ENCODE assay signal across 7 mouse cellular contexts in the genomic region with DNA sequence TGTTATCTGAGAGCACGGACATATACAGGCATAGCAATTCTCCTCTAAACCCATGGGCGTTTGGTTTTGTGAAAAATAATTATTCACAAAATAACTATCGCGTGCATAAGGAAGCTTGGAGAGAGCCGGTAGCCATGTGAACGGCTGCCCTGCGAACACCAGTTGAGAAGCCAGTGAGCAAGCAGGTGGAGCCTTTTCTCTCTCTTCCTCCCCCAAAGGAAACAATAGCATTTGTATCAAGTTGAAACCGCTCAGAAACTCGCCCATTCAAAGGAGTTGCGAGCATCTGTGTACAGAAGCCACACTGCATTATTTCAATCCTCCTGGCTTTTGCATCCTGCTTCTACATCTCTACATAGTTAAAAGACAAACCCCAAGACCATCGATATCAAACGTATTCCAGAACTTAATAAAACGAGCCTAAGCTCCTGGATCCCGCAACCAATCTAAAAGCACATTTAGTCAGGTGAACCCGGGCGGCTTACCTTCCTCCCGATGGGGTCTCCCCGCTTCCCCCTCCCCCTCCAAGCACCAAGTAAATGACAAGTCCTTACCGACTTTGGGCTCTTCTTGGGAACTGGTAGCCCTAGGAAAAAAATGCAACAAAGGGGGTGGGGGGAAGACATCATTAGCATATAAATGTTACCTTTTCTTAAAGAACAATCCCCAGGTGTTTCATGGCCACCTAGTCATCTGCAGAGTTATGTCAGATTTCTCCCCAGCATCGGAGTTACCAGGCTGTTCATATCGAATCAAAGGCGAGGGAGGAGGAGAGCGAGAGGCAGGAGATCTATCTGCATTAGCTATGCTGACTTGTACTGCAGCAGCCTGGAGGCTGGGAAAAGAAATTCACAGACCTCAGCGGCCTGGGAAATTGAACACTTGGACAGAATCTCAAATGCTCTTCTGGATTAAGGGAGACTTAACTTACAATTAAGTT.
DNase-seq lines count a peak whose midpoint lies in the region; ATAC-seq and TF ChIP-seq lines count a peak whose summit lies in the region.

No protein-coding gene starts in this region.

- DNase-seq in lung, adult 2 months: no peak
- no peak for DNase-seq in forebrain, embryonic 10.5 days (ENCODE audit: extremely low spot score, low spot score)
- no peak for DNase-seq in layer of hippocampus, adult 8-10 months (ENCODE audit: low spot score in 2 of 2)
- DNase-seq in left cerebral cortex, adult 18-20 months (ENCODE audit: low spot score in 2 of 2): no peak

- no peak for TF ChIP-seq CTCF in lung, adult 2 months (IDR thresholded peaks at IDR 0.05; ENCODE audit: insufficient read depth, low read length)

- H3K4me2 ChIP-seq in lung, embryonic 16.5 days (ENCODE audit: low read depth, low read length): peak overlapping the region; percentile 33
- H3K4me2 ChIP-seq in limb, embryonic 12.5 days: peak overlapping the region; percentile 64
- H3K4me2 ChIP-seq in stomach, embryonic 15.5 days: peak overlapping the region; percentile 19

- ATAC-seq in lung, embryonic 16.5 days (ENCODE audit: low read depth): no peak
- no peak for ATAC-seq in limb, embryonic 12.5 days (ENCODE audit: insufficient number of reproducible peaks, insufficient read depth, low FRiP score, low TSS enrichment, low read depth)
- no peak for ATAC-seq in stomach, embryonic 15.5 days (ENCODE audit: insufficient read depth, low FRiP score, low read depth)

- WGBS in lung, embryonic 16.5 days: 14% methylated on average over 24 of the region's 24 CpGs
- 19% methylated on average over 24 of the region's 24 CpGs for WGBS in lung, adult 2 months
- 4% methylated on average over 24 of the region's 24 CpGs for WGBS in forebrain, embryonic 10.5 days
- 10% methylated on average over 24 of the region's 24 CpGs for WGBS in limb, embryonic 12.5 days
- WGBS in stomach, embryonic 15.5 days: 13% methylated on average over 24 of the region's 24 CpGs

- H3K36me3 ChIP-seq in lung, embryonic 16.5 days (ENCODE audit: control insufficient read depth, insufficient read depth, low read length): no peaks in the 10 kb centered on the region
- H3K36me3 ChIP-seq in forebrain, embryonic 10.5 days (replicated peaks): peaks cover 3% of the 10 kb centered on the region; the same call in 1 of the 2 replicates
- no peaks in the 10 kb centered on the region for H3K36me3 ChIP-seq in limb, embryonic 12.5 days
- no peaks in the 10 kb centered on the region for H3K36me3 ChIP-seq in stomach, embryonic 15.5 days

- no peak overlapping the region for H3K27ac ChIP-seq in lung, embryonic 16.5 days (ENCODE audit: low read length)
- H3K27ac ChIP-seq in forebrain, embryonic 10.5 days: no peak overlapping the region
- H3K27ac ChIP-seq in limb, embryonic 12.5 days: no peak overlapping the region
- no peak overlapping the region for H3K27ac ChIP-seq in stomach, embryonic 15.5 days

- H3K4me1 ChIP-seq in lung, embryonic 16.5 days (replicated peaks; ENCODE audit: control insufficient read depth, insufficient read depth, low read length): peaks cover 5% of the 10 kb centered on the region
- no peaks in the 10 kb centered on the region for H3K4me1 ChIP-seq in lung, adult 2 months (ENCODE audit: control insufficient read depth, insufficient read depth, low read length)
- peaks cover 48% of the 10 kb centered on the region for H3K4me1 ChIP-seq in forebrain, embryonic 10.5 days
- H3K4me1 ChIP-seq in limb, embryonic 12.5 days (replicated peaks): peaks cover 55% of the 10 kb centered on the region
- 0 out of 2 replicates have a peak, but pooled peaks cover 7% of the 10 kb centered on the region for H3K4me1 ChIP-seq in stomach, embryonic 15.5 days

- peaks cover 17% of the 10 kb centered on the region for H3K27me3 ChIP-seq in lung, embryonic 16.5 days (ENCODE audit: control insufficient read depth, insufficient read depth, low read depth, low read length)
- peaks cover 39% of the 10 kb centered on the region for H3K27me3 ChIP-seq in forebrain, embryonic 10.5 days (ENCODE audit: poor library complexity, severe bottlenecking)
- peaks cover 22% of the 10 kb centered on the region for H3K27me3 ChIP-seq in limb, embryonic 12.5 days
- 0 out of 2 replicates have a peak, but pooled peaks cover 4% of the 10 kb centered on the region for H3K27me3 ChIP-seq in stomach, embryonic 15.5 days (replicated peaks)

- H3K9ac ChIP-seq in lung, embryonic 16.5 days (ENCODE audit: low read length): no peak overlapping the region
- peak overlapping the region; percentile 27; the same call in 1 of the 2 replicates for H3K9ac ChIP-seq in limb, embryonic 12.5 days (replicated peaks)
- no peak overlapping the region for H3K9ac ChIP-seq in stomach, embryonic 15.5 days

- no peak for TF ChIP-seq POLR2A in lung, adult 2 months (IDR thresholded peaks at IDR 0.05; ENCODE audit: borderline replicate concordance, extremely low read depth, low read depth, low read length)

- peak overlapping the region; percentile 0 for H3K4me3 ChIP-seq in lung, embryonic 16.5 days (ENCODE audit: low read length)
- H3K4me3 ChIP-seq in lung, adult 2 months (replicated peaks; ENCODE audit: extremely low read depth, low read depth, low read length): no peak overlapping the region
- peak overlapping the region; percentile 35 for H3K4me3 ChIP-seq in forebrain, embryonic 10.5 days
- peak overlapping the region; percentile 21 for H3K4me3 ChIP-seq in limb, embryonic 12.5 days (replicated peaks)
- no peak overlapping the region for H3K4me3 ChIP-seq in stomach, embryonic 15.5 days (replicated peaks)

- no peaks in the 10 kb centered on the region for H3K9me3 ChIP-seq in lung, embryonic 16.5 days (ENCODE audit: control insufficient read depth, low read length)
- H3K9me3 ChIP-seq in forebrain, embryonic 10.5 days: no peaks in the 10 kb centered on the region
- H3K9me3 ChIP-seq in limb, embryonic 12.5 days: no peaks in the 10 kb centered on the region
- no peaks in the 10 kb centered on the region for H3K9me3 ChIP-seq in stomach, embryonic 15.5 days

Comparison
In these comparisons a context has a peak if more than half of its experiments do, and no peak if none do; other contexts are left out.
1. H3K4me3 ChIP-seq: peak in lung, embryonic 16.5 days (single experiment), forebrain, embryonic 10.5 days (single experiment) and limb, embryonic 12.5 days (single experiment); none in lung, adult 2 months (single experiment) and stomach, embryonic 15.5 days (single experiment).
2. Peak in every context shown above with its lines, with median percentiles within 50 percentile points of each other: H3K4me2 ChIP-seq.